Mouse (Mus musculus): Measurements from ENCODE around the gene Bcl2l2. TPM values are rescaled to one million over a fixed set of nuclear protein-coding genes. Genes with fewer than 3 reads are reported as not detected.

The Bcl2l2 gene
- polyA plus RNA-seq, 1 experiment: 20.5 TPM

DNA sequence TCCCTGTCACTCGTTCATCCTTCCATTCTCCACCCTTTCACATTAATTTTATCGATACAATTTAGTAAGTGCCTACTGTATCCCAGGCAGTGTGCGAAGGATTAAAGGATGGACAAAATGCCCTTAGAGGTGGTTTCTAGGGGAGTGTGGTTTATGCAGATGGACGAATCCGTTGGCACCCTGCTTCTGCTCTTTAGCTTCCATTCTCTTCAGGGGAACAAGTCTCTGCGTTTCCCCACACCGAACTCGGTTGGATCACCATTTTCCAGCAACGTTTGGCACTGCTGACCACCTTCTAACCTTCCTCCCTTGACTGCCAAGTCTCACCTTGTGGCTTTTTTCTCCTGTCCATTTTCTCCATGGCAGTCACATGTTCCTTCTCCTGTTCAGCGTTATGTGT, 30.2 kb downstream of the Bcl2l2 start:
- H3K4me3 ChIP-seq: no peak overlapping the region

DNA sequence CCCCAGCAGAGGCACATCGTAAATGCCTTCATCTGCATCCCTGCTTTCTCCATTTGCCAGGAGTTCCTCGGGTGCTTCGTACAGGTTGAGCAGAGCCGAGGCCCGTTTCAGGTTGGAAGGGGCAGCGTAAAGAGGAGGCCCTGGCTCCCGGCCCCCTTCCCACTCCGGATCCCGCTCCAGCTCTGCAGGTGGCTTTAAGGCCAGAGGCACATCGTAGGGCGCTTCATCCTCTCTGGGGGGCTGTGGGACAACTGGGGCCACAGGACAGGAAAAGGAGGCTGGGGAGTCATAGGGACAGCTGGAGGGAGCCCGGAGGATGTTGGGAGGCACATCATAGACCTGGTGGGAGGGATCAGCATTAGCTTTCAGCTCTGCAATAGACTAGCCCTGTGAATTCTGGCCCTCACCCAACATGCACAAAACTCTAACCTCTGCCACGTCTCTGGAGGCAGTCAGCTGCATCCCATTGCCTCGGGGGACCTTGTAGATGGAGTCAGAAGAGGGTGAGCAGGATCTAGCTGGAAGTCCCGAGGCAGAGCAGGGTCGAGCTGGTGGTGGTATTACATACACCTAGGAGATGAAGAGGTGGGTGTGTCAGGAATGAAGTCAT, 37.0 kb downstream of the Bcl2l2 start:
- H3K36me3 ChIP-seq (ENCODE audit: control insufficient read depth, insufficient read depth): no peaks in the 10 kb centered on the region
- no peak overlapping the region for H3K4me3 ChIP-seq
- peaks cover 36% of the 10 kb centered on the region for H3K27me3 ChIP-seq (ENCODE audit: control insufficient read depth, insufficient read depth, insufficient read length)
- no peaks in the 10 kb centered on the region for H3K79me2 ChIP-seq (ENCODE audit: control insufficient read depth, insufficient read depth)
- TF ChIP-seq POLR2A (IDR thresholded peaks at IDR 0.05; ENCODE audit: insufficient read length, low read depth): no peak
- no peak for TF ChIP-seq POLR2AphosphoS2 (IDR thresholded peaks at IDR 0.05; ENCODE audit: insufficient read length, low read depth)
- no peak for TF ChIP-seq E2F4 (IDR thresholded peaks at IDR 0.05; ENCODE audit: insufficient read depth)
- no peak for TF ChIP-seq USF1 (IDR thresholded peaks at IDR 0.05; ENCODE audit: low read depth)
- no peak for TF ChIP-seq MAX (IDR thresholded peaks at IDR 0.05; ENCODE audit: low read depth)
- no peak for TF ChIP-seq REST (IDR thresholded peaks at IDR 0.05; ENCODE audit: insufficient read depth, insufficient read length)
- no peak for TF ChIP-seq MYOG (IDR thresholded peaks at IDR 0.05; ENCODE audit: control insufficient read depth in 1 of 3, insufficient read depth in 1 of 3, insufficient read length in 2 of 3, low read depth in 2 of 3)
- TF ChIP-seq TCF3 (IDR thresholded peaks at IDR 0.05; ENCODE audit: insufficient read length, low read depth): no peak
- TF ChIP-seq CEBPB (IDR thresholded peaks at IDR 0.05; ENCODE audit: insufficient read depth, poor library complexity, severe bottlenecking): no peak
- no peak for TF ChIP-seq SRF (IDR thresholded peaks at IDR 0.05; ENCODE audit: control insufficient read depth, insufficient read length, low read depth)
- no peak for TF ChIP-seq TCF12 (IDR thresholded peaks at IDR 0.05; ENCODE audit: insufficient read depth, poor library complexity, severe bottlenecking)
- TF ChIP-seq MYOD1 (IDR thresholded peaks at IDR 0.05; ENCODE audit: control insufficient read depth in 1 of 3, insufficient read length in 2 of 3, low read depth in 2 of 3): no peak
- H3K4me2 ChIP-seq (ENCODE audit: low read depth): no peak overlapping the region
- no peak overlapping the region for H3ac ChIP-seq (ENCODE audit: control insufficient read depth, insufficient read length)

More for the DNA sequence above, 30.2 kb downstream of the Bcl2l2 start:
- TF ChIP-seq MYOD1 (IDR thresholded peaks at IDR 0.05; ENCODE audit: control insufficient read depth in 1 of 3, insufficient read length in 2 of 3, low read depth in 2 of 3) (no peak), MAX (IDR thresholded peaks at IDR 0.05; ENCODE audit: low read depth) (no peak), MYOG (IDR thresholded peaks at IDR 0.05; ENCODE audit: control insufficient read depth in 1 of 3, insufficient read depth in 1 of 3, insufficient read length in 2 of 3, low read depth in 2 of 3) (no peak), SRF (IDR thresholded peaks at IDR 0.05; ENCODE audit: control insufficient read depth, insufficient read length, low read depth) (no peak), E2F4 (IDR thresholded peaks at IDR 0.05; ENCODE audit: insufficient read depth) (no peak), POLR2AphosphoS2 (IDR thresholded peaks at IDR 0.05; ENCODE audit: insufficient read length, low read depth) (no peak), POLR2A (IDR thresholded peaks at IDR 0.05; ENCODE audit: insufficient read length, low read depth) (no peak), CEBPB (IDR thresholded peaks at IDR 0.05; ENCODE audit: insufficient read depth, poor library complexity, severe bottlenecking) (no peak), REST (IDR thresholded peaks at IDR 0.05; ENCODE audit: insufficient read depth, insufficient read length) (no peak), TCF3 (IDR thresholded peaks at IDR 0.05; ENCODE audit: insufficient read length, low read depth) (no peak), USF1 (IDR thresholded peaks at IDR 0.05; ENCODE audit: low read depth) (no peak), TCF12 (IDR thresholded peaks at IDR 0.05; ENCODE audit: insufficient read depth, poor library complexity, severe bottlenecking) (no peak)
- Histone ChIP-seq H3K79me2 (ENCODE audit: control insufficient read depth, insufficient read depth) (no peaks in the 10 kb centered on the region), H3K27me3 (ENCODE audit: control insufficient read depth, insufficient read depth, insufficient read length) (peaks cover 45% of the 10 kb centered on the region), H3ac (ENCODE audit: control insufficient read depth, insufficient read length) (no peak overlapping the region), H3K36me3 (ENCODE audit: control insufficient read depth, insufficient read depth) (no peaks in the 10 kb centered on the region), H3K4me2 (ENCODE audit: low read depth) (no peak overlapping the region)

DNA sequence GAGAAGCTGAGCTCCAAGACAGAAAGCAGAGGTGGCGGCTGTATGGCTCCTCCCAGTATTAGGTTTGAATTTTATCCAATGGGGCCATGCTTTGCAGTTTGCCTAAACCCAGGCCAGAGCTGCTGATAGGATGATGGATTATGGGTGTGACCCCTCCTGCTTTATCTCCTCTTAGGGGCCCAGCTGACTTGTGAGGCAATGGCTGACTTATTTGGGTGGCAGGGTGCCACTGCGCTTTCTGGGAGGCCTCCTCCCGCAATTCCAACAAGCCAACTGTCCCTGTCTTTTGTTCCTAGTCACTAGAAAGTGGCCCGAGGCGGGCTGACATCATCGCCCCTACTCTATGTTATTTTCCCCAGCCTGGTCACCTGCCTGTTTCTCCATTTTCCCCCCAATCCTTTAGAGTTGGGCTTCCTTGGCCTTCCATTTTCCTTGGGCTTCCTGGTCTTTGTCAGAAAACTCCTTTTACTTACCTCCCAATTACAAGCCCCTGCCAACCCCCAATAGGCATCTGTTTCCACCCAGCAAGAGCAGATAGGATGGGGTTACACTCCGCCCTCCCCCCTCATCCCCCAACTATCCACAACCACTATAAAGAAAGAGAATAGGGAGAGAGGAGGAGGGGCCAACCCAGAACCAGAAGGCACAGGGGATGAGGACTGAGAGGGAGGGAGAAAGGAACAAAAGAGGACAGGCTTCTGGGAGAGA, 41.6 kb downstream of the Bcl2l2 start:
- H3K79me2 ChIP-seq (ENCODE audit: control insufficient read depth, insufficient read depth): no peaks in the 10 kb centered on the region
- peaks cover 35% of the 10 kb centered on the region for H3K27me3 ChIP-seq (ENCODE audit: control insufficient read depth, insufficient read depth, insufficient read length)
- H3K4me3 ChIP-seq: no peak overlapping the region
- H3K36me3 ChIP-seq (ENCODE audit: control insufficient read depth, insufficient read depth): no peaks in the 10 kb centered on the region
- no peak for TF ChIP-seq TCF3 (IDR thresholded peaks at IDR 0.05; ENCODE audit: insufficient read length, low read depth)
- TF ChIP-seq TCF12 (IDR thresholded peaks at IDR 0.05; ENCODE audit: insufficient read depth, poor library complexity, severe bottlenecking): no peak
- TF ChIP-seq MYOD1 (IDR thresholded peaks at IDR 0.05; ENCODE audit: control insufficient read depth in 1 of 3, insufficient read length in 2 of 3, low read depth in 2 of 3): no peak
- no peak for TF ChIP-seq E2F4 (IDR thresholded peaks at IDR 0.05; ENCODE audit: insufficient read depth)
- TF ChIP-seq USF1 (IDR thresholded peaks at IDR 0.05; ENCODE audit: low read depth): no peak
- TF ChIP-seq REST (IDR thresholded peaks at IDR 0.05; ENCODE audit: insufficient read depth, insufficient read length): no peak
- no peak for TF ChIP-seq POLR2A (IDR thresholded peaks at IDR 0.05; ENCODE audit: insufficient read length, low read depth)
- no peak for TF ChIP-seq MYOG (IDR thresholded peaks at IDR 0.05; ENCODE audit: control insufficient read depth in 1 of 3, insufficient read depth in 1 of 3, insufficient read length in 2 of 3, low read depth in 2 of 3)
- TF ChIP-seq SRF (IDR thresholded peaks at IDR 0.05; ENCODE audit: control insufficient read depth, insufficient read length, low read depth): no peak
- peak overlapping the region; percentile 24 for H3K4me2 ChIP-seq (ENCODE audit: low read depth)
- H3ac ChIP-seq (ENCODE audit: control insufficient read depth, insufficient read length): no peak overlapping the region

DNA sequence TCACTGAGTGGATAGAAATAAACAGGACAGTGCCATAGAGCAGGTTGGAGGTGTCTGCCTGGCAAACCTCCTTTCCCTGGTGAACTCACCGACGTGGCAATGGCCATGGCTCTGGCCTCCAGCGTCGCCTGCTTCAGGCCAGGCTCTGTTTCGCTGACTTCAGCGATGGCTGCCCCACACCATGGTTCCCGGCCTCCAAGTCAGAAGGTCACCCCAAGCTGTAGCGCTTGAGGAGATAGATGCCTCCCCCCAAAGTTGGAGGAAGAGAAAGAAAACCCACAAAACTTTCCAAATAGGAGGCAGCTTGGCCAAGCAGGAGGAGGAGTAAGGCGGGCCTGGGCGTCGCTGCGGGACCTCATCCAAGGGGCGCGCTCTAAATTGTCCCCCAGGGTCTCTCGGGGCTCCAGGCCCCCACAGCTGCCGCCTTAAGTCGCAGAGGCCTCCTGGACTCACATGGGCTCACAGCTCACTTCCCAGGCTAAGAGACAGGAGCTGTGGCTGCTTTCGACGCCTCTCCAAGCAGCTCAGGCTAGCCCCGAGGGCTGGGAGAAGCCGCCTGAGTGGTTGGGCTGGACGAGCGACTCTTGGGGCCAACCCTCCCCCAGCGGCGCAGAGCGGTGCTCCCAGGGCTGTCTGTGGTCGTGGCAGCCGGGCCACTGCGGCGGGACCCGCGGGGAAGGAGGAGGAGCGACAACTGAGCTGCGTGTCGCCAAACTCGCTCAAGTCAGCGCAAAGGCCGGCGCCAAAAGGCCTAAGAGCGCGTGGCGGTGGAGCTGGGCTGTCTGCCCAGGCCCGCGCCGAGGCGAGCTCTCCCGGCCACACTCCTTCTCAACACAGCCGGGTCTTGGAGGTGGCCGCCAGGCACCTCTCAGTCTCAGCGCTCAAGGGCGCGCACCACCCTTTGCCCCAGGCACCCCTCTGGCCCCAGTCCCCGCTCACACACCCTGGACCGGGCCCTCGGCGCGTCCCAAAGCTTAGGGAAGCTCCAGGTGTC, 42.5 kb downstream of the Bcl2l2 start, which contains the start of gene Efs:
Gene Efs (minus strand): TSS at position 778 of the 994 bp plus-strand sequence.
- peaks cover 31% of the 10 kb centered on the region for H3K27me3 ChIP-seq (ENCODE audit: control insufficient read depth, insufficient read depth, insufficient read length)
- H3K4me3 ChIP-seq: no peak within 1 kb of the TSS
- H3ac ChIP-seq (ENCODE audit: control insufficient read depth, insufficient read length): no peak within 1 kb of the TSS
- TF ChIP-seq MYOD1 (IDR thresholded peaks at IDR 0.05; ENCODE audit: control insufficient read depth in 1 of 3, insufficient read length in 2 of 3, low read depth in 2 of 3): peak in 1 of 3 experiments; percentile 11
- no peak for TF ChIP-seq E2F4 (IDR thresholded peaks at IDR 0.05; ENCODE audit: insufficient read depth)
- H3K79me2 ChIP-seq (ENCODE audit: control insufficient read depth, insufficient read depth): no peaks in the 10 kb centered on the region
- H3K4me2 ChIP-seq (ENCODE audit: low read depth): peak within 1 kb of the TSS; percentile 34
- H3K36me3 ChIP-seq (ENCODE audit: control insufficient read depth, insufficient read depth): no peaks in the 10 kb centered on the region
